Mouse (Mus musculus) right cerebral cortex, postnatal 14 days (tissue): ENCODE measurements at regions not wholly inside any gene's neighbourhood (a gene's known extent, or its start where the extent isn't known, plus 50 kb on each side); places are given as distances from the start of the nearest gene placed in this dataset.

ENCODE experiments used
- DNase-seq: peaks from one replicate; pipeline ENCODE4 v3.0.0; 2022

- no peak for DNase-seq
Observed at GRCm38 (mm10) chr8:8824886-8825285, 134.6 kb upstream of the Arglu1 start.

DNA sequence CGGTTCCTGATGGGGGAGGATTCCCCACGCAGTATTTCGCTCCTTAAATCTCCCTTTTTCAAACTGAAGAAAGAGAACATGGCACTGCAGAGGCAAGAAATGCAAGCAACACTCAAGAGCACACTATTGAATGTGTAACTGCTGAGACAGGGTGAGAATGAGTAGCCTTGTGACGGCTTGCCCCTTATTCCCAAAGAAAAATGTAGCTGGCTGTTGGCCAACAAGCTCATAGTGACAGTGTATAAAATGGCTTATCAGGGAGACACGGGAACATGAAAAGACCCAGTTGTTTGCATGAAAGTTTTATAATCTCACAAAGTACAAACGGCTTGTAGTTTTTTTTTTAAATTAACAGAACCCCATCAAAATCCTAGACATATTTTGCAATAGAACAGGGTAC, 130.8 kb upstream of the Arglu1 start:
- no peak for DNase-seq

DNA sequence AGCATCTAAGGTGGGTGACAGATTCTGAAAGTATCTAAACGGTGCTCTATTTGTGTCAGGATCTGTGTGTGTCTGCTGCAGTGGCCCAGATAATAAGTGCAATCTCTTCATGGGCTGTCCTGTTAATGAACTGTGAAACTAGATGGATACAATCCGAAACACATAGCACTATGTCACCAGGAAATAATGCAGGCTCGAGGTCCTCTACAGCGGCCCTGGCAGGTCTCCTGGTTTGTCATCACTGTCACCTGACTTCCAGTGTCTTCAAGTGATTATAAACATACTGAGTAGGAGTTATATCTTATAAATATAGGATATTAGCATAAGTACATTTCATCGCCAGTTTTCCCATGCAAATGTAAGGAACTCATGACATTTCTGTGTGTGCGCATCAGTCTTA, 130.3 kb upstream of the Arglu1 start:
- DNase-seq = no peak

- DNase-seq = no peak
Observed at GRCm38 (mm10) chr8:8819233-8819931, 129.1 kb upstream of the Arglu1 start.

- no peak for DNase-seq
Observed at GRCm38 (mm10) chr8:8812807-8813167, 122.5 kb upstream of the Arglu1 start.

- no peak for DNase-seq
Observed at GRCm38 (mm10) chr8:8812051-8812806, 121.9 kb upstream of the Arglu1 start.

DNA sequence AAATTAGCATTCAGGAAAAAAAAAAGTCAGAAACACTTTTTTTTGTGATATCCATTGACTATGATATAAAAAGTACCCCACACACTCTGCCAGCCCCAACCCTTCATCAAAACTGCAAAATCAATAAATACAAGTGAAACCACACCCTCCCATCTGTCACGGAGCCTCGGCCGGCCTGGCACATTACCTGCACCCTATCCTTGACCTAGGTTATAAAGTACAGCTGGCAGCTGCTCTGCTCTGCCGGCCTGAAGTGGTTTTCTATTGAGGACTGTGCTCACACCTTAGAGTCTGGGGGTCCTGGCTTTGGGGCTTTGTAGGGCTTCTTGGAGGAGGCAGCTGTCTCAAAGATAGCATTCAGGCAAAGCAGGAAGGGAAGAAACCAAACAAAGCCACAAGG, 120.6 kb upstream of the Arglu1 start:
- no peak for DNase-seq

- no peak for DNase-seq
Observed at GRCm38 (mm10) chr8:8809835-8810439, 119.6 kb upstream of the Arglu1 start.

DNA sequence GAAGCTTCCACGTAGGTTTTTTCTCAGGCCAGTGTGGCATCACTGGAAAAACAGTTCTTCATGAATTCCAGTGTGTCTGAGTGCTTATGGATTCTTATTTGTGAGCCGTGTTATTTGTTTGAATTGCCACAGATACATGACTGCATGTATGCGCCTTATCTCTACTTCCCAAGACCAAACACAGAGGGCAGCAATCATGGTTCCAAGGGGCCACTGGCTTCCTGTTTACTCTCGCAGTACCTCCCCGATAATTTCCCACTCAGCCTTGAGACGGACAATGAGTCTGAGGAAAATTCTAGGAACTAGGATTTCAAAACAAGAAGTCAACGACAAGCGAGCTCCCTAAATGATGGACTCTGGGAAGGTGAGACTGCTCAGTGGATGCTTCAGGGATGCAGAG, 119.0 kb upstream of the Arglu1 start:
- no peak for DNase-seq

DNA sequence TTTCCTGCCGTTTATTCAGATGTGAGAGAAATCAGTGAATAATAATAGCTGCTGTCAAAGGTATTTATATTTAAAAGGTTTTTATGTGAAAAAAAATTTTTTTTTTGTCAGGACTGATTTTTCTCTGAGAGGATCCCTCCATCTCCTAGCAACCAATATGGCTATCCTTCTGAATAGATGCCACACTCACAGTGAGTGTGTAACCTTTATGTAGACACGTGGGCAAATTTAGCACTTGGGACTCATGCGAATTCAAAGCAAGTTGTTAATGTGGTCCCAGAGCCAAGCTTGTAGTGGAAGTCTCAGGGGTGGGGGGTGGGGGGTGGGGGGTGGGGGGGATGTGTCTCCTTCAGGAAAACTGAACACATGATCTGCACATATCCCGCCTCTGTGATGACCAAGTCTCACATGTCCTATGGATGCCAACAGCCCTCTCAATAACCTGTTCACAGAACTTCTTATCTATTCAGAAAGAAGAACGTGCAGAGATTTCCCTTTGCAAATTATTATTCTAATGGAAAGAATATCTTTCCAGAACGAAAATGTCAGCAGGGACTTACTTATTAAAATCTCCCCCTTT, 112.5 kb upstream of the Arglu1 start:
- DNase-seq = no peak

- DNase-seq = no peak
Observed at GRCm38 (mm10) chr8:8802317-8802716, 112.0 kb upstream of the Arglu1 start.

DNA sequence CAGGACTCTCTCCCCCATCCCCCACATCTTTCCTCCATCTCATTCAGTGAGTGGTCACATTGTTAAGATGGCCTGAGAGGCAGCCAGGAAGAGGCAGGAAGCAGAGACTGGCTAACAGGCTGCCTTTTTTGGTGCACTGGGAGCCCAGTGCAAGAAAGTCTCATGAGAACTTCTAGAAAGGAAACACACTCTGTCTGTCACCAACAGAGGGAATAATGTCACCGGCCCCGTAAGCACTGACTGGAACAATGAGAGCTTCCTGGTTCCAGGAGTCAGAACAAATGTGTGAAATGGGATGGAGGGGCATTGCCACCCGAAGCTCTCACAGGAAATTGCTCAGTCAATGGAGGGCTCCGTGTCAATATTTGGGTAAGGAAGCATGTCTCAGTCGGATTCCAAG, 111.3 kb upstream of the Arglu1 start:
- DNase-seq = no peak

DNA sequence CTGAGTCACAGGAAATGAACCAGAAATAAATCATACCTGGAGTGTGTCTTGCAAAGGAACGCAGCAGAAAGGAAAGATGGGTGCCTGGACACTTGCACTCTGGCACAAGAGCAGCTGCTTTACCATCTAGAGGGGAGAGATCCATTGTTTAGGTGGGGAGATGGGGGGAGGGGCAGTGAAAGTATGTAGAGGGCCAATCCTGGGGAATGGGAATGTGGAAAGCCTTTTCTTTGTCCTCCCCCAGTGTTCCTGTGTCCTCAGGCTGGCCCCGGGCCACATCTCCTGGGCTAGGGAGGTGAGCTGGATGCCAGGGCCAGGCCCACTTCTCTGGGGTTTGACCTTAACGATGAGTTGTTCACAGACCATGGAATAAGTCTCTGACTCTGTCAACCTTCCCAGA, 107.2 kb upstream of the Arglu1 start:
- no peak for DNase-seq

DNA sequence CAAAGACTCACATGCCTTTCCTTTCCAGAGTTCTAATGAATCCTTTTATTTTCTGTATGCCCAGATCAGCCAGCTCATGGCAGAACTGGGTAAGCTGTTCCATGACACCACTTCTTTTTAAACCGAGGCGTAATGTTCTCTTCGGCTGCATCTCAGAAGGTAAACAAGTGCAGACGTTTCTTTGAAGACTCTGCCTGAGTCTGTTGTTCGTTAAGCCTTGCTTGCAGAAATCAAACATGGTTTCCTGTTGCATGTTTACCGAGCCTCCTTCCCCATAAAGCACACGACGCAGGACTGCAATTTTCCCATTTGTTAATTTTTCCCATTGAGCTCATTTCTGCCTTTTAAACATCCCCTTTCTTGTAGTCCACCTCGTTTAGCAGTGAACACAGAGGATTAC, 106.6 kb upstream of the Arglu1 start:
- DNase-seq = no peak

GRCm38 (mm10) chr8:8794711-8795110, 104.4 kb upstream of the Arglu1 start:
- DNase-seq = no peak

GRCm38 (mm10) chr8:8779931-8780330, 89.6 kb upstream of the Arglu1 start:
- no peak for DNase-seq

GRCm38 (mm10) chr8:8774496-8775015, 84.2 kb upstream of the Arglu1 start:
- no peak for DNase-seq

- no peak for DNase-seq
Observed at GRCm38 (mm10) chr8:8772424-8772823, 82.1 kb upstream of the Arglu1 start.

DNA sequence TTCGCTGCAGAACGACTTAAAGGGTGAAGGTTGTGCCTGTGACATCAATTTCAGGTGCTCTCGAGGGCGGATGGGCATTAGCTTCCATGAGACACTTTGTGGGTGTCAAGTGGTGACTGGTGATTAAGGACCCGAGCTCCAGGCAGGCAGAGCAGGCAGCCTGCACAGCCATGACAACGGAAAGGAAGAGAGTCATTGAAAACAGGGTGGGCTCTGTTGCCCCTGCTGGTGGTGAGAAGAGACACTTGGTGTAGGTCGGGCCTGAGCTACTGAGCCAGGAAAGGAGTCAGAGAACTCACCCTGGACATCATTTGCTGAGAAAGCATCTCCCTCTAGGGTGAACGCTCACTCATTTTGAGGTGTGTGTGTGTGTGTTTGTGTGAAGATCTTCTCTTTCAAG, 80.1 kb upstream of the Arglu1 start:
- peak; percentile 21 for DNase-seq

GRCm38 (mm10) chr8:8762354-8762753, 72.0 kb upstream of the Arglu1 start:
- DNase-seq = no peak

GRCm38 (mm10) chr8:8758283-8758682, 68.0 kb upstream of the Arglu1 start:
- DNase-seq = no peak

GRCm38 (mm10) chr8:8751208-8751607, 60.9 kb upstream of the Arglu1 start:
- DNase-seq = no peak

DNA sequence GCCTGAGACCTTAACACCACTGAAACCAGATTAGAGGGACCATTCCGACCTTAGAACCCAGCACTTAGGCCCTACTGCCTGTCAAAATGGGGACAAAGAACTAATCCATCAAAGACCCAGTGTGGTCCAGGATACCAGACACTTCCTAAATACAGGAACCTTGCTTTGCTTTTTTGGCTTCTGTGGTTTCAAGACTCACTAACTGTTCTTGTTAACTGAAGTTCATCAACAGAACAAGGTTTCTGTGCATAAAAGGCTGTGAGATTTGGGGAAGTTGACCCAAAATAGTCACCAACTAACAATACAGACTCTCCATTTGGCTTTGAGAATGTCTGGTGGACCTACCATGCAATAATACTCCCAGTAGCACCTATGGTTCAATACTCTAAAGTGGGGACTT, 56.4 kb upstream of the Arglu1 start:
- no peak for DNase-seq
